Mouse (Mus musculus) kidney, embryonic 16.5 days (tissue): Measurements from ENCODE around the gene Cdc5l. TPM values are rescaled to one million over a fixed set of nuclear protein-coding genes. Genes with fewer than 3 reads are reported as not detected.
"Not testable (repeated sequence)": the region's sequence is repeated elsewhere in the genome, so short reads cannot be mapped to it uniquely, and the experiment has no call there.

Experiments used
- ATAC-seq: fragments of 200-750 bp; cut with Nextera tagmentation; 2 replicates; pipeline ENCODE4 v1.8.0; 2017; ENCODE audit warnings: moderate TSS enrichment; ENCODE audit not compliant: low FRiP score, low TSS enrichment
- H3K27ac ChIP-seq: fragments of 300-500 bp; sonication (generic); 2 replicates; pipeline ENCODE4 v1.5.1; 2014; ENCODE audit warnings: low read length
- H3K27me3 ChIP-seq: fragments of 300-500 bp; sonication (generic); 2 replicates; pipeline ENCODE4 v1.6.1; 2014; ENCODE audit warnings: low read length, control low read depth, mixed read lengths; ENCODE audit not compliant: insufficient read depth
- H3K36me3 ChIP-seq: fragments of 300-500 bp; sonication (generic); 2 replicates; pipeline ENCODE4 v1.6.1; 2014; ENCODE audit warnings: low read length, control low read depth, mixed read lengths; ENCODE audit not compliant: insufficient read depth
- H3K4me1 ChIP-seq: fragments of 300-500 bp; sonication (generic); 2 replicates; pipeline ENCODE4 v1.6.1; 2014; ENCODE audit warnings: low read length, control low read depth, mixed read lengths; ENCODE audit not compliant: insufficient read depth
- H3K4me2 ChIP-seq: fragments of 300-500 bp; sonication (generic); replicated peaks from 2 replicates; pipeline ENCODE4 v1.6.1; 2014; ENCODE audit warnings: low read depth, low read length
- H3K4me3 ChIP-seq: fragments of 300-500 bp; sonication (generic); 2 replicates; pipeline ENCODE4 v1.5.1; 2014; ENCODE audit warnings: mild to moderate bottlenecking, low read length
- H3K9ac ChIP-seq: fragments of 300-500 bp; sonication (generic); replicated peaks from 2 replicates; pipeline ENCODE4 v1.6.1; 2014; ENCODE audit warnings: low read length
- H3K9me3 ChIP-seq: fragments of 300-500 bp; sonication (generic); 2 replicates; pipeline ENCODE4 v1.6.1; 2016; ENCODE audit warnings: low read length, control low read depth
- WGBS: fragments of 180-500 bp; shearing (Covaris S2); extraction: QIAGEN DNeasy Blood & Tissue Kit; methylation state at CpG from one replicate; pipeline ENCODE4 v1.1.7; 2014; 5-methylcytosine and 5-hydroxymethylcytosine counted together
- polyA plus RNA-seq: library from polyadenylated mRNA; unstranded; fragments of >200 nt; fragmentation: Nextera tagmentation; extraction: Ambion mirVana; gene quantifications from 2 replicates; pipeline ENCODE4 v1.2.1, GENCODE M21; 2015

The Cdc5l gene
- polyA plus RNA-seq, 1 experiment from 2014 or later = 57.6 TPM

DNA sequence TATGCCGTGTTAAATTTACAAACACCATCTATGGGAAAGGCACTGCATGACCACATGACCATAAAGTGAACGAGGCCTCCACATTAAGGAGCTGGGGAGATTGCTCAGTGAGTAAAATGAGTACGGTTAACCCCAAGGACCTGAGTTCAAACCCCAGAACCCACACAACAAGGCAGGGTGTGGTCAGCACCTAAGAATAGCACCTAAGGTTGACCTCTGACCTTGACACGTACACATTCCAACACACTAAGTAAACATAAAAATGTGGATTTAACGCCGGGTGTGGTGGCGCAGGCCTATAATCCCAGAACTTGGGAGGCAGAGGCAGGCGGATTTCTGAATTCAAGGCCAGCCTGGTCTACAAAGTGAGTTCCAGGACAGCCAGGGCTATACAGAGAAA, 16.0 kb upstream of the Cdc5l start:
- Histone ChIP-seq H3K4me2 (no peak overlapping the region), H3K4me1 (no peaks in the 10 kb centered on the region), H3K9ac (no peak overlapping the region), H3K27me3 (no peaks in the 10 kb centered on the region), H3K36me3 (peaks cover 4% of the 10 kb centered on the region; the same call in 1 of the 2 replicates), H3K9me3 (no peaks in the 10 kb centered on the region), H3K4me3 (no peak overlapping the region), H3K27ac (no peak overlapping the region)
- ATAC-seq = no peak
- WGBS = 89% methylated on average over 8 of the region's 8 CpGs

DNA sequence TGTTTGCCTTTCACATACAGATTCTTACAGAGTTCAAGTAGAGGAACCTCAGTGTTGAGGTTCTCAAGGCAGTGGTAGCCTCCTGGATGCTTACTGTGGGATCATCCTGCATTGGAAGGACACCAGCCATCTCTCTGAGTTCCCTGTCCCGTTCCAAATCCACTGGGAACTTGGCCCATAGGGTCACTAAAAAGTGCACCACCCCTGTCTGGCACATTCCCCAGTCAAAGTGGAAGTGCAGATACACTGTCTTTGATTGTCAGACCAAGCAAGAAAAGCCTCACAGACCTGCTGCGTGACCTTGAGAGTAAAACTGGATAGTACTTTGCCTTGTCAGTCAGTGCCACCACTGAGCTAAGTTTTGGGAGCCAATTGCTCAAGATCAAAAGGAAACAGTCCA, 13.5 kb upstream of the Cdc5l start:
- Histone ChIP-seq H3K9ac (no peak overlapping the region), H3K4me1 (no peaks in the 10 kb centered on the region), H3K27ac (no peak overlapping the region), H3K9me3 (no peaks in the 10 kb centered on the region), H3K36me3 (peaks cover 4% of the 10 kb centered on the region; the same call in 1 of the 2 replicates), H3K27me3 (no peaks in the 10 kb centered on the region), H3K4me3 (no peak overlapping the region), H3K4me2 (no peak overlapping the region)
- no peak for ATAC-seq
- WGBS = 81% methylated on average over 2 of the region's 2 CpGs

DNA sequence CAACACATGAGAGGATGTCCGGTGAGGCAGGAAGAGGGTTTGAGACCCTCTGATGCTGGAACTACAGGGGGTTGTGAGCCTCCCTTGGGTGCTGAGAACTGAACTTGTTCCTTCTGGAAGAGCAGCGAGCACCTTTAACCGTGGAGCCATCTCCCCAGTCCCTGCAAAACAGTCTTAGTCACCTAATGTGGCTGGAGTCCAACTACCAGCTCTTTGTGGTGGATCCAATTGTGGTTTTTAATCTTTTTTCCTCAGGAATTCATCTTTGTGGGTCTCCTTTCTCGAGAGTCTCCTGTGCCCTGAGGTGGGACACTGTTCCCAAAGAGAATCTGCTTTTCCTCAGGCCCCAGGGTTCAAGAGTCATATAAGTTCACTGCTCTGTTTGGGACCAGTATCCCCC, 12.4 kb upstream of the Cdc5l start:
- ATAC-seq = no peak
- Histone ChIP-seq H3K27ac (no peak overlapping the region), H3K4me1 (no peaks in the 10 kb centered on the region), H3K4me3 (no peak overlapping the region), H3K4me2 (no peak overlapping the region), H3K9me3 (no peaks in the 10 kb centered on the region), H3K36me3 (peaks cover 4% of the 10 kb centered on the region; the same call in 1 of the 2 replicates), H3K9ac (no peak overlapping the region), H3K27me3 (no peaks in the 10 kb centered on the region)
- 88% methylated on average over 4 of the region's 4 CpGs for WGBS

DNA sequence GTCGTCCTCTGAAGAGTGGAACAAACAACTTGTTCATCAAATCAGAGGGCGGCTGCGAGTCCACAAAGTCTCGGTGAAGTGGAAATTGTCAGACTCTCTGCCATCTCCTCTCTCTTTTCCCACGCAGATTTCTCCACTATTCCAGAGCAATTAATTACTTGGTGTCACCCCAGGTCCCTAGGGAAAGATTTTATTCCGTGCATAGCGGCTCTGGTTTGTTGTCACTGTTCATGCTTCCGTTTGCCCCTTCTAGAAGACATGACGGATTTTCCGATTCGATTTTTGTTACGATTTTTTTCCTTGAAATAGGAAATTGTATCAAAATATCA, 689 bp upstream of the Cdc5l start:
- ATAC-seq = no peak
- Histone ChIP-seq H3K27ac (peak overlapping the region; percentile 99), H3K4me3 (peak overlapping the region; percentile 77), H3K4me2 (peak overlapping the region; percentile 90), H3K36me3 (0 out of 2 replicates have a peak, but pooled peaks cover 4% of the 10 kb centered on the region), H3K27me3 (no peaks in the 10 kb centered on the region), H3K9ac (peak overlapping the region; percentile 96), H3K9me3 (no peaks in the 10 kb centered on the region), H3K4me1 (peaks cover 19% of the 10 kb centered on the region)
- 3% methylated on average over 12 of the region's 12 CpGs for WGBS

DNA sequence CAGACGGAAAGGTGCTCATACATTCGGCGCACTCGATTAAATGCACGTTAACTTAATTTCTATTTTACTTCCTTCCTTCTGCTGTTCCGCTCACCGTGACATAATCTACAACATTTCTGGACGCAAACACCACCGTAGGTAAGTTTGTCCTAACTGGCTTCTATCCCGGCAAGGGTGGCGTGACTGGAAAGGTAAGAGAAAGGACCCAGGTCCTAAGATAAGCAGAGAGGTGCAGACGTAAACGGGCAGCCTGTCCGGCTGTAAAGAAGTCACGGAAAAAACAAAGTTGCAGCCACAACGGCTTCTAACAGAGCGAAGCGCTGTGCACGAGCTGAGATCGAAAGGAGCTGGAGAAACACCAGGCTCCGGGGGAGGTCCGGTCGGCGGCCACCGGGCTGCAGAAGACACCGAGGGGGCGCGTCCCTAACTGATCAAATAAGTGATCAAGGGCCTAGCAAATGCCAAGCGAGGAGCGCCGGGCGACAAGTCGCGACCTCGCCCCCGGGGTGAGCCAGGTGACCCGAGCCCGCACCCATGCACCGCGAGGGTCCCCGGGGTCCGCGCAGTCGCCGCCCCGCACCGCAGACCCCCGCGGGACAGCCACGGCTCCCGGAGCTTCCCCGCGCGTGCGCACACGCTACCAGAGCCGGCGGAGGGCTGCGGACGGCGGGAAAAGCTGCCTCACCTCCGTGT, 685 bp downstream of the Cdc5l start:
- Histone ChIP-seq H3K9ac (peak overlapping the region; percentile 96), H3K9me3 (no peaks in the 10 kb centered on the region), H3K27me3 (no peaks in the 10 kb centered on the region), H3K27ac (peak overlapping the region; percentile 99), H3K4me3 (peak overlapping the region; percentile 77), H3K4me2 (peak overlapping the region; percentile 90), H3K4me1 (peaks cover 19% of the 10 kb centered on the region), H3K36me3 (0 out of 2 replicates have a peak, but pooled peaks cover 4% of the 10 kb centered on the region)
- under 1% methylated on average over 62 of the region's 62 CpGs for WGBS
- peak; percentile 72 for ATAC-seq

DNA sequence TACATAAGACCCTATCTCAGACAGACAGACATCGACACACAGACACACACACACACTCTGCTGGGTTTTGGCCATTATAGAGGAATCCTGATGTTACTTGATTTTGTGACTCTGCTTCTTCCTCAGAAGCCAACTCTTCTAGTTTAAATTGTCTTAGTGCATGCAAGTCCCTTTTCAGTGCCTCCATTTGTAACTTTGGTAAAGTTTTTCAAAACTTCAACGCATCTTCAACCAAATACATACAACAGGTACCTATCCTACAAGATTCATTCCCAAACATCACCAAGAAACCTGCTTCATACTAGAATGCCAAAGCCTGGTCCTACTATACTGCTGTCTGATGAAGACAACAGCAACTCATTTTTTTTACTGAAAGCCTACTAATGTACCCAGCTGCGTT, 1.5 kb downstream of the Cdc5l start:
- Histone ChIP-seq H3K4me1 (peaks cover 19% of the 10 kb centered on the region), H3K36me3 (0 out of 2 replicates have a peak, but pooled peaks cover 10% of the 10 kb centered on the region), H3K27ac (no peak overlapping the region), H3K9ac (peak overlapping the region; percentile 96), H3K4me3 (peak overlapping the region; percentile 77), H3K27me3 (no peaks in the 10 kb centered on the region), H3K4me2 (peak overlapping the region; percentile 90), H3K9me3 (no peaks in the 10 kb centered on the region)
- 64% methylated on average over 3 of the region's 3 CpGs for WGBS
- ATAC-seq = no peak

DNA sequence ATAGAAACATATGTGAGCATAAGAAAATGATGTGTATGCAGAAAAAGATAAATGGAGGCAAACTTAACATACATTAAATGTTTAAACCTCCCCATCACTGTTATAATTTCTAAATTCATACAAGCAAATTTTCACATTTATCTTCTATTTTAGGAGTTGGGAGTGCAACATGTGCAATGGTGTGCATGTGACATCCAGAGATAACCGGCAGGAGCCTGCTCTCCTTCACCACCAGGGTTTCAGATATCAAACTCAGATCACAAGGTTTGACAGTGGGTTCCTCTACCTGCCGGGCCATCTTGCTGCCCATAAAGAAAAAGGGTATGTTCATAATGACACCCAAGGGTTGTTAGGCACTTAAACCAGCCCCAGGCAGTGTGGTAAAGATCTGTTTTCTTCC, 16.1 kb downstream of the Cdc5l start:
- H3K36me3 ChIP-seq = peaks cover 60% of the 10 kb centered on the region
- H3K9me3 ChIP-seq = no peaks in the 10 kb centered on the region
- ATAC-seq = no peak

DNA sequence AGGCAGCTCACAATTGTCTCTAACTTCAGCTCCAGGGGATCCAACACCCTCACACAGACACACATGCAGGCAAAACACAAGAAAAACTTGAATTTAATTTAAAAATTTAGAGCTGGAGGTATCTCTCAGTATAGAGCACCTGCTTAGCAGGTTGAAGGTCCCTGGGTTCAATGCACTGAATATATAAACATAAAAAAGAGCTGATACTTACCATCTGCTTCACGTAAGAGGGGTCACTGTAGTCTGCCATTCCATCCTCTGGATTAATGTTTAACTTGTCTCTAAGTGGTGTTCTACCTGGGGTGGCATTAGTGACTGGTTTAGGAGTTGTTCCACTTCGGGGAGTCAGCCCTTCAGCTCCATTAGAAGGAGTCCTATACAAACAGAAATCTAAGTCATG, 21.9 kb downstream of the Cdc5l start:
- H3K4me2 ChIP-seq, H3K9ac ChIP-seq, H3K9me3 ChIP-seq, H3K27ac ChIP-seq, H3K27me3 ChIP-seq, H3K4me1 ChIP-seq, H3K4me3 ChIP-seq: not testable (repeated sequence)
- peak; percentile 35; the same call in 1 of the 2 replicates for ATAC-seq
- WGBS = 62% methylated on average over 2 of the region's 2 CpGs
- H3K36me3 ChIP-seq = peaks cover 67% of the 10 kb centered on the region

More for the DNA sequence above, 16.1 kb downstream of the Cdc5l start:
- Histone ChIP-seq H3K27ac (no peak overlapping the region), H3K4me2 (no peak overlapping the region), H3K9ac (no peak overlapping the region), H3K4me3 (no peak overlapping the region), H3K27me3 (no peaks in the 10 kb centered on the region), H3K4me1 (no peaks in the 10 kb centered on the region)
- WGBS = 78% methylated on average over 2 of the region's 2 CpGs

DNA sequence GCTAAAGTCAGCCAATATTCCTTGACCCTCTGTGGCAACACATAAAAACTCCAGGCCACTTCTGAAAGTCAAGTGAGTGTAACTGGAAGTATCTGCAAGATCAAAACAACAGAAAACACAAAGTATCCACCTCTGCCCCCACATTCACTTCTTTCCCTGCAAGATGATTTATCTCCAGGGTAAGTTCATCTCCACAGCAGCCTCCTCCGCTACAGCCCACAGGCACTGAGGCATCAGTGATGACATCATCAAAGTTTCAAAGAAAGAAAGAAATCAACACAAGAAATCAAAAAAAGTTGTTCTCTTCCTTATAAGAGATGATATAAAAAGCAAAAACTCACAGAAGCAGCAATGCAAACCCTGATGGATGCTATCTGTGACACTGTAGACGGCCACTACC, 24.8 kb downstream of the Cdc5l start:
- H3K9ac ChIP-seq = no peak overlapping the region
- no peaks in the 10 kb centered on the region for H3K27me3 ChIP-seq
- H3K27ac ChIP-seq = no peak overlapping the region
- H3K4me1 ChIP-seq = no peaks in the 10 kb centered on the region
- H3K9me3 ChIP-seq = no peaks in the 10 kb centered on the region
- no peak overlapping the region for H3K4me3 ChIP-seq
- ATAC-seq = no peak
- WGBS = 75% methylated on average over 2 of the region's 2 CpGs
- H3K36me3 ChIP-seq = peaks cover 63% of the 10 kb centered on the region
- H3K4me2 ChIP-seq = no peak overlapping the region

DNA sequence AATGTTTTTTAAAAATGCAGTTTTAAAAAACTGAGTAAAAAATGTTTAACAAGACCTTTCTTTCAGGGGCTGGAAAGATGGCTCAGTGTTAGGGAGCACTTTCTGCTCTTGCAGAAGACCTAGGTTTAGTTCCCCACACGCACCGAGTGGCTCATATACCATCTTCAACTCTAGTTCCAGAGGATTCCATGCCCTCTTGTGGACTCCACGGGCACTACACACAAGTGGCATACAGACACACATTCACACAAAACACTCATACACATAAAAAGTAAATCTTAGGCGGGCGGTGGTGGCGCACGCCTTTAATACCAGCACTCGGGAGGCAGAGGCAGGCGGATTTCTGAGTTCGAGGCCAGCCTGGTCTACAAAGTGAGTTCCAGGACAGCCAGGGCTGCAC, 27.3 kb downstream of the Cdc5l start:
- Histone ChIP-seq H3K4me2 (no peak overlapping the region), H3K4me1 (no peaks in the 10 kb centered on the region), H3K9ac (no peak overlapping the region), H3K27ac (no peak overlapping the region), H3K4me3 (no peak overlapping the region), H3K9me3 (no peaks in the 10 kb centered on the region), H3K27me3 (no peaks in the 10 kb centered on the region), H3K36me3 (peaks cover 49% of the 10 kb centered on the region)
- 91% methylated on average over 10 of the region's 10 CpGs for WGBS
- no peak for ATAC-seq
